Mouse (Mus musculus): Measurements from ENCODE around the gene Susd1.

- TF ChIP-seq CTCF (IDR thresholded peaks at IDR 0.05) = no peak
- TF ChIP-seq POLR2A (IDR thresholded peaks at IDR 0.05; ENCODE audit: insufficient read depth, low read depth, low read length) = no peak
- TF ChIP-seq EP300 (IDR thresholded peaks at IDR 0.05; ENCODE audit: insufficient read depth, low read depth, low read length) = no peak
Observed at GRCm38 (mm10) chr4:59335101-59335500, 103.3 kb downstream of the Susd1 start.
